Comparison of ENCODE assay signal across 16 mouse cellular contexts in the genomic region with DNA sequence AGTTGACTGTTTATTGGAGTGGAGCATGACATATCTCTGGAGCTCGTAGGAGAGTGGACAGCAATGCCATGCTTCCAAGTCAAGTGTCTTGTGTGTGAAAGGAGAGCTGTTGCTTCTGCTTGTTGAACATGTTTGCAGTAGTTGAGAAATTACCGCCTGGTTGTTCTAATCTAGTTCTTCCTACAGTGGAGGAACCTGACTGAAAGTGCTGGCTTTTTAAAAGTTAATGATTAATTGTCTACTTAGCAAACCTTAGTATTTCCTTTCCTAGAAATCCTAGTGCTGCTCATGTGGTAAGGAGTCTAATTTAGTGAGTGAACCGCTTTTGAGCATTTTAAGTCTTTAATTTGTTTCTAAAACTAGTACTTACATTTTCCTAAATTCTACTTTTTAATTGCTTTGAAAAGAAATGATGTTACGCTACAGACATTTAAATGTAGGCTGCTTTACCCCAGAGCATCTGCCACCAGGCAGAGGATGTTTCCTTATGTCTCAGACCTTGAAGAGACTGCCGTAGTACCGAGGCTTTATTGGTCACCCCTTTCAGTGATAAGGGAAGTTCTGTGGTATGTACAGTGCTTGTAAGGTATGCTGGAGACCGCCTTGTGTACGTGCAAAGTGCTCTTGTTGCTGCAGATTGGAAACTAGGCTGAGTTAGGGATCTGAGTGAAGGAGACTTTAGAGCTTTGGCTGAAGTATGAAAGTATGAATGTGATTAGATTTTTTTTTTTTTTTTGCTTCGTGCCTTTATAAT. TPM values are rescaled to one million over a fixed set of nuclear protein-coding genes. Genes with fewer than 3 reads are reported as not detected.
DNase-seq lines count a peak whose midpoint lies in the region; ATAC-seq and TF ChIP-seq lines count a peak whose summit lies in the region.
"Had no signal": no experiment of that assay in that cellular context is flagged by ENCODE, and none has a peak within 500 bp of the region (broad histone marks: within the 10 kb centered on the region; RNA-seq: fewer than 3 reads in every experiment).

No protein-coding gene starts in this region.

- WGBS in kidney, postnatal 0 days, result 57% methylated on average over 9 of the region's 9 CpGs
- 55% methylated on average over 9 of the region's 9 CpGs for WGBS in intestine, embryonic 15.5 days
- WGBS in small intestine, adult 2 months, result 24% methylated on average over 9 of the region's 9 CpGs

- TF ChIP-seq CTCF in kidney, postnatal 0 days (IDR thresholded peaks at IDR 0.05; ENCODE audit: low read depth), result no peak
- no peak for TF ChIP-seq CTCF in small intestine, adult 2 months (IDR thresholded peaks at IDR 0.05; ENCODE audit: extremely low read depth, insufficient read length, insufficient replicate concordance, low read depth, low read length)
- TF ChIP-seq CTCF in layer of hippocampus, adult 2 months (conservative IDR thresholded peaks at IDR 0.05), result no peak

- no peaks in the 10 kb centered on the region for H3K27me3 ChIP-seq in kidney, postnatal 0 days (ENCODE audit: insufficient read depth, low read length)
- no peaks in the 10 kb centered on the region for H3K27me3 ChIP-seq in intestine, embryonic 15.5 days (replicated peaks)
- H3K27me3 ChIP-seq in small intestine, adult 2 months (ENCODE audit: control insufficient read depth, insufficient read depth, low read length), result no peaks in the 10 kb centered on the region
- H3K27me3 ChIP-seq: CH12.LX; heart, embryonic 12.5 days; neural tube, embryonic 13.5 days had no signal

- peak overlapping the region; percentile 11; the same call in 1 of the 2 replicates for H3K4me2 ChIP-seq in kidney, postnatal 0 days (ENCODE audit: low read length)
- H3K4me2 ChIP-seq in intestine, embryonic 15.5 days (replicated peaks), result peak overlapping the region; percentile 47
- H3K4me2 ChIP-seq: heart, embryonic 12.5 days; hindbrain, embryonic 14.5 days; neural tube, embryonic 13.5 days had no signal

- H3K4me3 ChIP-seq in kidney, postnatal 0 days (replicated peaks; ENCODE audit: low read depth, low read length), result no peak overlapping the region
- H3K4me3 ChIP-seq in intestine, embryonic 15.5 days (replicated peaks), result no peak overlapping the region
- no peak overlapping the region for H3K4me3 ChIP-seq in small intestine, adult 2 months (ENCODE audit: low read depth, low read length)
- no peak overlapping the region for H3K4me3 ChIP-seq in layer of hippocampus, adult 2 months
- H3K4me3 ChIP-seq: heart, embryonic 12.5 days; neural tube, embryonic 13.5 days had no signal

- no peaks in the 10 kb centered on the region for H3K36me3 ChIP-seq in kidney, postnatal 0 days (ENCODE audit: insufficient read depth, low read length)
- H3K36me3 ChIP-seq in intestine, embryonic 15.5 days, result no peaks in the 10 kb centered on the region
- no peaks in the 10 kb centered on the region for H3K36me3 ChIP-seq in small intestine, adult 2 months (ENCODE audit: control insufficient read depth, insufficient read depth, low read length)
- H3K36me3 ChIP-seq: heart, embryonic 12.5 days; neural tube, embryonic 13.5 days had no signal

- TF ChIP-seq POLR2A in small intestine, adult 2 months (IDR thresholded peaks at IDR 0.05; ENCODE audit: low read depth, low read length), result no peak

- no peak overlapping the region for H3K9ac ChIP-seq in kidney, postnatal 0 days (ENCODE audit: low read depth, low read length)
- H3K9ac ChIP-seq in intestine, embryonic 15.5 days, result 0 out of 2 replicates have a peak overlapping the region, but pooled peaks have one; percentile 8
- H3K9ac ChIP-seq: heart, embryonic 12.5 days; hindbrain, embryonic 14.5 days; neural tube, embryonic 13.5 days had no signal

- H3K9me3 ChIP-seq in kidney, postnatal 0 days (replicated peaks; ENCODE audit: low read length), result no peaks in the 10 kb centered on the region
- H3K9me3 ChIP-seq in intestine, embryonic 15.5 days, result no peaks in the 10 kb centered on the region
- H3K9me3 ChIP-seq: heart, embryonic 12.5 days; neural tube, embryonic 13.5 days had no signal

- peak; percentile 58 for DNase-seq in kidney, postnatal 0 days (ENCODE audit: low spot score)
- DNase-seq in kidney, postnatal 4 days, result no peak
- DNase-seq in adipocyte (ENCODE audit: low spot score), result peak; percentile 27
- DNase-seq in adrenal gland, adult (ENCODE audit: inconsistent age in 2 of 2, low spot score in 1 of 2), result no peak
- no peak for DNase-seq in layer of hippocampus, adult 2 months (ENCODE audit: low spot score in 2 of 2)
- DNase-seq: adrenal gland, postnatal 14 days; lung, postnatal 4 days; thymus, postnatal 25 days had no signal

- peak overlapping the region; percentile 38; the same call in 1 of the 2 replicates for H3K27ac ChIP-seq in kidney, postnatal 0 days
- peak overlapping the region; percentile 66 for H3K27ac ChIP-seq in intestine, embryonic 15.5 days
- 0 out of 2 replicates have a peak overlapping the region, but pooled peaks have one; percentile 58 for H3K27ac ChIP-seq in small intestine, adult 2 months (ENCODE audit: insufficient read depth, low read depth, low read length)
- no peak overlapping the region for H3K27ac ChIP-seq in layer of hippocampus, adult 2 months
- H3K27ac ChIP-seq: hindbrain, embryonic 14.5 days; neural tube, embryonic 13.5 days had no signal

- H3K4me1 ChIP-seq in kidney, postnatal 0 days (replicated peaks; ENCODE audit: insufficient read depth, low read length), result peaks cover 5% of the 10 kb centered on the region; the same call in 1 of the 2 replicates
- H3K4me1 ChIP-seq in intestine, embryonic 15.5 days (replicated peaks), result peaks cover 22% of the 10 kb centered on the region
- H3K4me1 ChIP-seq in small intestine, adult 2 months (ENCODE audit: control insufficient read depth, insufficient read depth, insufficient read length, low read length), result peaks cover 34% of the 10 kb centered on the region

- no peak; the same call in 1 of the 2 replicates for ATAC-seq in kidney, postnatal 0 days (replicated peaks; ENCODE audit: low FRiP score, low read depth)
- peak; percentile 55 for ATAC-seq in intestine, embryonic 15.5 days
- ATAC-seq: forebrain, embryonic 14.5 days; midbrain, embryonic 16.5 days had no signal

RNA-seq across cellular contexts. Expression of gene Dyrk1a, which starts 59.3 kb away (rescaled TPM):
- polyA plus RNA-seq in kidney, postnatal 0 days (2015; fragmentation: Nextera tagmentation; extraction: Ambion mirVana), result 8.5 and 8.6 TPM in 2 replicates
- polyA plus RNA-seq in intestine, embryonic 15.5 days (2015; fragmentation: Nextera tagmentation; extraction: Ambion mirVana), result 8.1 and 8.7 TPM in 2 replicates
- polyA plus RNA-seq in small intestine, adult 2 months (2012; rRNA removed), result 15.9 and 32.1 TPM in 2 replicates
- total RNA-seq in layer of hippocampus, adult 2 months (2021), result 10 to 100 TPM; 95.0 to 98.9 TPM

Comparison
In these comparisons a context has a peak if more than half of its experiments do, and no peak if none do; other contexts are left out.
1. DNase-seq: peak in kidney, postnatal 0 days (single experiment) and adipocyte (single experiment); none in kidney, postnatal 4 days (0 of 2), adrenal gland, adult (0 of 2) and layer of hippocampus, adult 2 months (0 of 2).